Mouse (Mus musculus): ENCODE data around the gene Pnpla6.

DNA sequence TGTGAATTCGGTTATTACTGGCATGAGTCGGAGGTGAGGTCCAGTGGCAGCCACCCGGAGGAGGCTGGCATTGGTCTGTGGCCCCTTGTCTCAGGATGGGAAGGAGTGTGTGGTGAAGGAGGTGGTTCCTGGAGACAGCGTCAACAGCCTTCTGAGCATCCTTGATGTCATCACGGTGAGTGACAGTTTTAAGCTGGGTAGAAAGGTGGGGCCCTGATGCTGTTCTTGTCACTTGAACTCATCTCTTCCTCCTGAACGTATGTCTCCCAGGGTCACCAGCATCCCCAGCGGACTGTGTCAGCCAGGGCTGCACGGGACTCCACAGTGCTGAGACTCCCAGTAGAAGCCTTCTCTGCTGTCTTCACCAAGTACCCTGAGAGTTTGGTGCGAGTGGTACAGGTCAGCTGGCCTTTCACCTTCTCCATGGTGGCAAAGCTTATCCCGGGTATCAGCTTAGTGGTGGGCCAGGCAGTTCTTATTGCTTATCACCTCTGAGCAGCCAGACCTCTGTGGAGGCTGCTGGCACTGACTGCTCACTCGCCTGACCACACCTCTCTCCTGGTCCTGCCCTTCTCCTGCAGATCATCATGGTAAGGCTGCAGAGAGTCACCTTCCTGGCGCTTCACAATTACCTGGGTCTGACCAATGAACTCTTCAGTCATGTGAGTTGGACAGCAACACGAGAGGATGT is 7.0 kb downstream of the Pnpla6 start:
- TF ChIP-seq CTCF (IDR thresholded peaks at IDR 0.05; ENCODE audit: low read depth, low read length) (no peak), GATA1 (IDR thresholded peaks at IDR 0.05; ENCODE audit: borderline replicate concordance, low read length) (no peak)
